Comparison of ENCODE assay signal across 30 mouse cellular contexts in genomic region chrX:49250816-49251215, GRCm38 (mm10).
"Had no signal": no experiment of that assay in that cellular context is flagged by ENCODE, and none has a peak within 500 bp of the region (broad histone marks: within the 10 kb centered on the region; RNA-seq: fewer than 3 reads in every experiment).

No protein-coding gene starts in this region.

- DNase-seq: heart, postnatal 10 days; heart, postnatal 14 days; heart, postnatal 36 days; heart, postnatal 4 days; kidney, adult 11 months; kidney, adult 18-20 months; kidney, adult 2 months; kidney, adult 8-10 months; kidney, adult 9 months; kidney, postnatal 10 days; kidney, postnatal 14 days; kidney, postnatal 25 days; kidney, postnatal 36 days; kidney, postnatal 4 days; layer of hippocampus, adult 9-11 months; layer of hippocampus, postnatal 36 days had no signal

- H3K4me3 ChIP-seq: heart, embryonic 12.5 days; heart, embryonic 13.5 days; heart, embryonic 15.5 days; hindbrain, embryonic 10.5 days; hindbrain, embryonic 12.5 days; hindbrain, embryonic 13.5 days; hindbrain, embryonic 15.5 days; intestine, embryonic 15.5 days; kidney, embryonic 15.5 days; layer of hippocampus, adult 2 months; left cerebral cortex, adult 2 months had no signal

- H3K4me1 ChIP-seq: heart, embryonic 12.5 days; heart, embryonic 13.5 days; heart, embryonic 15.5 days; hindbrain, embryonic 10.5 days; hindbrain, embryonic 12.5 days; hindbrain, embryonic 13.5 days; hindbrain, embryonic 15.5 days; intestine, embryonic 15.5 days; kidney, embryonic 15.5 days had no signal

- H3K27ac ChIP-seq: heart, embryonic 13.5 days; heart, embryonic 15.5 days; hindbrain, embryonic 10.5 days; hindbrain, embryonic 12.5 days; hindbrain, embryonic 13.5 days; hindbrain, embryonic 14.5 days; hindbrain, embryonic 15.5 days; hindbrain, postnatal 0 days; intestine, embryonic 15.5 days; kidney, embryonic 15.5 days; kidney, postnatal 0 days; layer of hippocampus, adult 2 months; left cerebral cortex, adult 2 months had no signal

- H3K9ac ChIP-seq: heart, embryonic 12.5 days; heart, embryonic 13.5 days; heart, embryonic 15.5 days; hindbrain, embryonic 12.5 days; hindbrain, embryonic 13.5 days; hindbrain, embryonic 14.5 days; hindbrain, embryonic 15.5 days; intestine, embryonic 15.5 days; kidney, embryonic 15.5 days had no signal

- H3K9me3 ChIP-seq: heart, embryonic 12.5 days; heart, embryonic 13.5 days; heart, embryonic 15.5 days; hindbrain, embryonic 10.5 days; hindbrain, embryonic 12.5 days; hindbrain, embryonic 13.5 days; hindbrain, embryonic 15.5 days; intestine, embryonic 15.5 days; kidney, embryonic 15.5 days had no signal

- H3K36me3 ChIP-seq: heart, embryonic 12.5 days; heart, embryonic 13.5 days; heart, embryonic 15.5 days; hindbrain, embryonic 10.5 days; hindbrain, embryonic 12.5 days; hindbrain, embryonic 13.5 days; hindbrain, embryonic 15.5 days; intestine, embryonic 15.5 days; kidney, embryonic 15.5 days had no signal
